Mouse (Mus musculus) intestine, embryonic 16.5 days (tissue): ENCODE measurements around the gene Vrk2. TPM values are rescaled to one million over a fixed set of nuclear protein-coding genes. Genes with fewer than 3 reads are reported as not detected.

Experiments used
- ATAC-seq: fragments of 200-750 bp; cut with Nextera tagmentation; 2 replicates; pipeline ENCODE4 v1.8.0; 2017; ENCODE audit warnings: moderate TSS enrichment, moderate library complexity
- H3K27ac ChIP-seq: fragments of 300-500 bp; sonication (generic); 2 replicates; pipeline ENCODE4 v1.5.1; 2014; ENCODE audit warnings: mild to moderate bottlenecking, low read length
- H3K27me3 ChIP-seq: fragments of 300-500 bp; sonication (generic); replicated peaks from 2 replicates; pipeline ENCODE4 v1.6.1; 2014; ENCODE audit warnings: low read length, control low read depth, mixed read lengths; ENCODE audit not compliant: control insufficient read depth, insufficient read depth
- H3K36me3 ChIP-seq: fragments of 300-500 bp; sonication (generic); 2 replicates; pipeline ENCODE4 v1.6.1; 2014; ENCODE audit warnings: low read length, control low read depth; ENCODE audit not compliant: control insufficient read depth, insufficient read depth
- H3K4me1 ChIP-seq: fragments of 300-500 bp; sonication (generic); 2 replicates; pipeline ENCODE4 v1.6.1; 2014; ENCODE audit warnings: low read length, control low read depth, mixed read lengths; ENCODE audit not compliant: control insufficient read depth, insufficient read depth
- H3K4me2 ChIP-seq: fragments of 300-500 bp; sonication (generic); 2 replicates; pipeline ENCODE4 v1.6.1; 2014; ENCODE audit warnings: low read depth, low read length, control low read depth
- H3K4me3 ChIP-seq: fragments of 300-500 bp; sonication (generic); 2 replicates; pipeline ENCODE4 v1.5.1; 2014; ENCODE audit warnings: mild to moderate bottlenecking, low read length
- H3K9ac ChIP-seq: fragments of 300-500 bp; sonication (generic); 2 replicates; pipeline ENCODE4 v1.6.1; 2014; ENCODE audit warnings: low read depth, low read length
- H3K9me3 ChIP-seq: fragments of 300-500 bp; sonication (generic); 2 replicates; pipeline ENCODE4 v1.6.1; 2016; ENCODE audit warnings: low read length, control low read depth; ENCODE audit not compliant: control insufficient read depth
- WGBS: fragments of 180-500 bp; shearing (Covaris S2); extraction: QIAGEN DNeasy Blood & Tissue Kit; methylation state at CpG from one replicate; pipeline ENCODE4 v1.1.7; 2014; 5-methylcytosine and 5-hydroxymethylcytosine counted together
- polyA plus RNA-seq: library from polyadenylated mRNA; unstranded; fragments of >200 nt; fragmentation: Nextera tagmentation; extraction: Ambion mirVana; gene quantifications from 2 replicates; pipeline ENCODE4 v1.2.1, GENCODE M21; 2015

The Vrk2 gene
- polyA plus RNA-seq, 1 experiment from 2014 or later = 22.1 TPM

GRCm38 (mm10) chr11:26586367-26587183, 7.2 kb downstream of the Vrk2 start:
- H3K4me2 ChIP-seq = no peak overlapping the region
- peaks cover 4% of the 10 kb centered on the region; the same call in 1 of the 2 replicates for H3K4me1 ChIP-seq
- no peaks in the 10 kb centered on the region for H3K9me3 ChIP-seq
- ATAC-seq = no peak
- no peak overlapping the region for H3K4me3 ChIP-seq
- no peak overlapping the region for H3K27ac ChIP-seq
- H3K27me3 ChIP-seq = no peaks in the 10 kb centered on the region
- no peak overlapping the region for H3K9ac ChIP-seq
- 62% methylated on average over 6 of the region's 6 CpGs for WGBS
- H3K36me3 ChIP-seq = no peaks in the 10 kb centered on the region

GRCm38 (mm10) chr11:26585409-26586366, 8.1 kb downstream of the Vrk2 start:
- Histone ChIP-seq H3K4me2 (no peak overlapping the region), H3K27ac (no peak overlapping the region), H3K27me3 (no peaks in the 10 kb centered on the region), H3K36me3 (no peaks in the 10 kb centered on the region), H3K9ac (no peak overlapping the region), H3K4me3 (no peak overlapping the region), H3K4me1 (peaks cover 4% of the 10 kb centered on the region; the same call in 1 of the 2 replicates), H3K9me3 (no peaks in the 10 kb centered on the region)
- WGBS = 65% methylated on average over 17 of the region's 17 CpGs
- no peak for ATAC-seq

- no peaks in the 10 kb centered on the region for H3K4me1 ChIP-seq
These were observed 42.2 kb downstream of the Vrk2 start for GRCm38 (mm10) chr11:26551551-26551950.

GRCm38 (mm10) chr11:26537816-26538215, 56.0 kb downstream of the Vrk2 start:
- no peak overlapping the region for H3K4me2 ChIP-seq
- 83% methylated on average over 5 of the region's 5 CpGs for WGBS

More at GRCm38 (mm10) chr11:26551551-26551950, 42.2 kb downstream of the Vrk2 start:
- H3K9ac ChIP-seq = no peak overlapping the region
- 82% methylated on average over 3 of the region's 3 CpGs for WGBS
- ATAC-seq = no peak
- H3K27me3 ChIP-seq = no peaks in the 10 kb centered on the region
- H3K4me3 ChIP-seq = no peak overlapping the region
- H3K9me3 ChIP-seq = no peaks in the 10 kb centered on the region
- no peak overlapping the region for H3K4me2 ChIP-seq
- no peak overlapping the region for H3K27ac ChIP-seq
- no peaks in the 10 kb centered on the region for H3K36me3 ChIP-seq

GRCm38 (mm10) chr11:26533828-26534119, 60.0 kb downstream of the Vrk2 start:
- H3K27ac ChIP-seq = no peak overlapping the region
- no peaks in the 10 kb centered on the region for H3K27me3 ChIP-seq
- ATAC-seq = no peak
- H3K4me1 ChIP-seq = no peaks in the 10 kb centered on the region
- no peak overlapping the region for H3K4me2 ChIP-seq
- no peak overlapping the region for H3K4me3 ChIP-seq
- no peaks in the 10 kb centered on the region for H3K36me3 ChIP-seq
- H3K9me3 ChIP-seq = no peaks in the 10 kb centered on the region
- no peak overlapping the region for H3K9ac ChIP-seq

More at GRCm38 (mm10) chr11:26537816-26538215, 56.0 kb downstream of the Vrk2 start:
- no peak for ATAC-seq
- no peaks in the 10 kb centered on the region for H3K36me3 ChIP-seq
- no peak overlapping the region for H3K9ac ChIP-seq
- H3K4me3 ChIP-seq = no peak overlapping the region
- no peaks in the 10 kb centered on the region for H3K4me1 ChIP-seq
- no peak overlapping the region for H3K27ac ChIP-seq
- H3K27me3 ChIP-seq = no peaks in the 10 kb centered on the region
- no peaks in the 10 kb centered on the region for H3K9me3 ChIP-seq

GRCm38 (mm10) chr11:26532994-26533827, 60.6 kb downstream of the Vrk2 start:
- Histone ChIP-seq H3K9me3 (no peaks in the 10 kb centered on the region), H3K4me1 (no peaks in the 10 kb centered on the region), H3K27me3 (no peaks in the 10 kb centered on the region), H3K4me3 (no peak overlapping the region), H3K9ac (no peak overlapping the region), H3K27ac (no peak overlapping the region), H3K4me2 (no peak overlapping the region), H3K36me3 (no peaks in the 10 kb centered on the region)
- ATAC-seq = no peak
- 88% methylated on average over 5 of the region's 5 CpGs for WGBS

GRCm38 (mm10) chr11:26526861-26527260, 66.9 kb downstream of the Vrk2 start:
- WGBS = 90% methylated on average over 2 of the region's 2 CpGs
- Histone ChIP-seq H3K4me1 (no peaks in the 10 kb centered on the region), H3K4me2 (no peak overlapping the region), H3K4me3 (no peak overlapping the region), H3K9me3 (no peaks in the 10 kb centered on the region), H3K27me3 (no peaks in the 10 kb centered on the region), H3K27ac (no peak overlapping the region), H3K9ac (no peak overlapping the region), H3K36me3 (0 out of 2 replicates have a peak, but pooled peaks cover 2% of the 10 kb centered on the region)
- ATAC-seq = no peak

GRCm38 (mm10) chr11:26518991-26519390, 74.8 kb downstream of the Vrk2 start:
- no peak for ATAC-seq
- no peak overlapping the region for H3K4me2 ChIP-seq
- H3K4me1 ChIP-seq = no peaks in the 10 kb centered on the region

GRCm38 (mm10) chr11:26516086-26516485, 77.7 kb downstream of the Vrk2 start:
- 70% methylated on average over 2 of the region's 2 CpGs for WGBS
- Histone ChIP-seq H3K27me3 (no peaks in the 10 kb centered on the region), H3K4me2 (no peak overlapping the region), H3K27ac (no peak overlapping the region), H3K36me3 (no peaks in the 10 kb centered on the region), H3K9me3 (no peaks in the 10 kb centered on the region), H3K4me3 (no peak overlapping the region), H3K4me1 (no peaks in the 10 kb centered on the region), H3K9ac (no peak overlapping the region)
- ATAC-seq = no peak

More at GRCm38 (mm10) chr11:26518991-26519390, 74.8 kb downstream of the Vrk2 start:
- Histone ChIP-seq H3K36me3 (no peaks in the 10 kb centered on the region), H3K4me3 (no peak overlapping the region), H3K9me3 (no peaks in the 10 kb centered on the region), H3K27me3 (no peaks in the 10 kb centered on the region), H3K27ac (no peak overlapping the region), H3K9ac (no peak overlapping the region)
- 82% methylated on average over 3 of the region's 3 CpGs for WGBS
